Mouse (Mus musculus) forebrain, postnatal 0 days (tissue): ENCODE results near the gene Fam69b. TPM values are rescaled to one million over a fixed set of nuclear protein-coding genes. Genes with fewer than 3 reads are reported as not detected.

ENCODE experiments used
- ATAC-seq: fragments of 200-750 bp; cut with Nextera tagmentation; 2 replicates; pipeline ENCODE4 v1.8.0; 2017; ENCODE audit warnings: mild to moderate bottlenecking, moderate library complexity
- DNase-seq: peaks from one replicate; pipeline ENCODE4 v3.0.0-alpha.2; 2015
- H3K27ac ChIP-seq: fragments of 300-500 bp; sonication (generic); 2 replicates; pipeline ENCODE4 v1.5.1; 2014; ENCODE audit warnings: low read depth, mild to moderate bottlenecking, antibody characterized with exemption, low read length, moderate library complexity, mixed read lengths
- H3K27me3 ChIP-seq: fragments of 300-500 bp; sonication (generic); 2 replicates; pipeline ENCODE4 v1.6.1; 2014; ENCODE audit warnings: mild to moderate bottlenecking, low read length, mixed read lengths; ENCODE audit not compliant: insufficient read depth
- H3K36me3 ChIP-seq: fragments of 300-500 bp; sonication (generic); 2 replicates; pipeline ENCODE4 v1.6.1; 2014; ENCODE audit warnings: mild to moderate bottlenecking, moderate library complexity; ENCODE audit not compliant: insufficient read depth
- H3K4me1 ChIP-seq: fragments of 300-500 bp; sonication (generic); 2 replicates; pipeline ENCODE4 v1.6.1; 2014; ENCODE audit warnings: antibody characterized with exemption; ENCODE audit not compliant: insufficient read depth
- H3K4me2 ChIP-seq: fragments of 300-500 bp; sonication (generic); 2 replicates; pipeline ENCODE4 v1.6.1; 2014; ENCODE audit warnings: low read depth, mild to moderate bottlenecking, moderate library complexity
- H3K4me3 ChIP-seq: fragments of 300-500 bp; sonication (generic); 2 replicates; pipeline ENCODE4 v1.5.1; 2014; ENCODE audit warnings: low read depth, low read length, mixed read lengths
- H3K9ac ChIP-seq: fragments of 300-500 bp; sonication (generic); 2 replicates; pipeline ENCODE4 v1.6.1; 2014; ENCODE audit warnings: mild to moderate bottlenecking
- H3K9me3 ChIP-seq: fragments of 300-500 bp; sonication (generic); 2 replicates; pipeline ENCODE4 v1.6.1; 2016; ENCODE audit warnings: low read length
- CTCF ChIP-seq: sonication (generic); IDR thresholded peaks from 2 replicates; pipeline ENCODE4 v1.5.1; 2016; ENCODE audit warnings: antibody characterized with exemption, control low read depth, low read depth
- WGBS: fragments of 180-500 bp; shearing (Covaris S2); extraction: QIAGEN DNeasy Blood & Tissue Kit; methylation state at CpG from one replicate; pipeline ENCODE4 v1.1.7; 2014; 5-methylcytosine and 5-hydroxymethylcytosine counted together
- polyA plus RNA-seq: library from polyadenylated mRNA; unstranded; fragments of >200 nt; fragmentation: Nextera tagmentation; extraction: Ambion mirVana; gene quantifications from 2 replicates; pipeline ENCODE4 v1.2.1, GENCODE M21; 2015
- total RNA-seq: library from RNA; depleted of rRNA; stranded (reverse); fragments of >200 nt; gene quantifications from 2 replicates; pipeline ENCODE4 v1.2.3, GENCODE M21; 2014

The Fam69b gene
- total and polyA plus RNA-seq, 2 experiments from 2014 or later: 143 to 193 TPM

GRCm38 (mm10) chr2:26638572-26638971, 10.3 kb downstream of the Fam69b start:
- Histone ChIP-seq H3K4me1 (peaks cover 6% of the 10 kb centered on the region), H3K9me3 (no peaks in the 10 kb centered on the region), H3K4me3 (peak overlapping the region; percentile 68), H3K36me3 (peaks cover 46% of the 10 kb centered on the region), H3K27ac (0 out of 2 replicates have a peak overlapping the region, but pooled peaks have one; percentile 37), H3K4me2 (peak overlapping the region; percentile 61), H3K27me3 (no peaks in the 10 kb centered on the region), H3K9ac (peak overlapping the region; percentile 91; the same call in 1 of the 2 replicates)
- ATAC-seq (no peak), DNase-seq (no peak)
- 0 out of 2 replicates have a peak, but pooled peaks have one; percentile 2 for TF ChIP-seq CTCF
- WGBS: 80% methylated on average over 5 of the region's 5 CpGs

DNA sequence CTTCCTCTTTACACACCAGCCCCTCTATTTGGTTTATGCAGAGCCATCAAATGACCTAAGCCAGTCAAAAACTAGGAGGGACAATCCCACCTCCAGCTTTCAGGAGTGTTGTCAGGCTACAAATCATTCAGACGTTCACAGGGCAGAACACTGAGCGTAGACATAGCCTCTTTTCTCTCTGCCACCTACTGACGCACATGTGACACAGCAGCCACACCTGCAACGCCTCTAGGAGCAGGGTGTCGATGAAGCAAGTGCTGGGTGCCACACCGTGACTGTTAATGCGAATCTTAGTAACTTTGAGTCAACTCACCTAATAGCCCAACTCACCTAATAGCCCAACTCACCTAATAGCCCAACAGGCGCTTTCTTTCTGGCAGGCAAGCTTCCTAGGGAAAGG, 10.8 kb downstream of the Fam69b start:
- Histone ChIP-seq H3K9ac (peak overlapping the region; percentile 91), H3K36me3 (peaks cover 41% of the 10 kb centered on the region), H3K4me1 (peaks cover 6% of the 10 kb centered on the region), H3K9me3 (no peaks in the 10 kb centered on the region), H3K4me3 (peak overlapping the region; percentile 68), H3K27me3 (no peaks in the 10 kb centered on the region), H3K4me2 (peak overlapping the region; percentile 61), H3K27ac (peak overlapping the region; percentile 67)
- peak; percentile 70 for TF ChIP-seq CTCF
- peak; percentile 72 for DNase-seq
- 6% methylated on average over 8 of the region's 8 CpGs for WGBS
- peak; percentile 61; the same call in 1 of the 2 replicates for ATAC-seq

DNA sequence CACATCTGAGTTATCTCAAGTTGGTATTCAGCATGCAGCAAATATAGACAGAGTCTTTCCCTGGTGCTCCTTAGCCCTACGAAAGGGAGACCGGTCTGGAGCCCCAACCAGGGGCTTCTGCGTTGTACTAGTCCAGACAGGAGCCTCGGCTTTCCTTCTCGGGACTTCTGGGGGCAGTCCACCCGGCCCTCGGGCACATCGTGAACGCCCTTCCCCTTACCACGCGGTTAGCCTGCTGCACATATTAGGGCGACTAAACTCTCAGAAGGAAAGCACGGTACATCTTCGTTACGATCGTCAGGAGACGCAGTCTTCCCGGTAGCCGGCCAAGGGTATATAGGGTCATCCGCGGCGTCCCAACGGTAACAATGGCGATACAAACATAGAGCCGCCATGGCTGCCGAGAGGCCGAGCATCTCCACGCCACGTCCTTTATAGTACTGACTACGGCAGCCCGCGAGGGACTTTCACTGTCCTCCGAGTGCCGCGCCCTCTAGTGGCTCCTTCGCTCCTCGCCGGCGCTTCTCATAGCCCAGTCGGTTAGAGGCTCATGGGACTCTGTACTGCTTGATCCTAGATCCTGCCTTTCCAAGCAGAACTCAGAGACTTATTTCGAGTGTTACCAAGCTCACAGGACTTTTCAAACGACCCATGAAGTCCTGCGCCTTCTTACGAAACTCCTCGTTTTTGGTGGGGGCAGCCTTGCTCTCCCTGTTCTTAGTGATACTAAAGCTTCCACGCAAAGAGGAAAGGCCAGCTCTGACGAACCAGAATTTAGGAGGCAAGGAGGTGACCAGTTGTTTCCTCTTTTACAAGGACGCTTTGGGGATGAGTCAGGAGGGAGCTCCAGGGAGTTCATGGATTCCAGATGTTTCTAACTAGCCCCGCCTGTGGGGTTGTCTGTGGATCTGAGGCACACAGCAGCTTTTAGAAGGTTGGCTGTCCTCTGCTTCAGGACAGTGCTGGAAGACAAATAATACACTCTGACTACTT, 11.9 kb downstream of the Fam69b start:
- TF ChIP-seq CTCF: peak; percentile 98
- WGBS: 5% methylated on average over 49 of the region's 49 CpGs

DNA sequence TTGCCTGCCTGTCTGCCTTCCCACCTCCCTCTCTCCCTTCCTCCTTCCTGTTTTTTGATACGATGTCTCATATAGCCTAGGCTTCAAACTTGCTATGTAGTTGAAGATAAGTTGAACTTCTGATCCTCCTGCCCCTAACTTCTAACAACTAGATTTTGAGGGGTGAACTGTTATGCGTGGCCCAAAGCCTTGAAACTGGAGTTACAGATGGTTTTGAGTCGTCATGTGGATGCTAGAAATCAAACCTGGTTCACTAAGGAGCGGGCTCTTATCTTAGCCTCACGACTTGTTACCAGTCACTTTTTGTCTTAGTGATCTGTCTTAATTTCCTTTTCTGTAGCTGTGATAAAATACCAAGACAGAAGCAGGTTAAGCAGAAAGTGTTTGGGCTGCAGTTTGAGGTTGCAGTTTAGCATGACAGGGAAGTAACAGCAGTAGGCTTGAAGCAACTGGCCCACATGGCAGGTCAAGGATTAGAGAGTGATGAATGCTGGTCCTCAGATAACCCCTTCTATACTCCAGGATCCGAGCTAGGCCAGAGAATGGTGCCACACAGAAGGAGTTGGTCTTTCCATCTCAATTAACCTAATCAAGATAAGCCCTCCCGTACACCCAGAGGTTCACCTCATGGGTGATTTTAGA, 12.9 kb downstream of the Fam69b start:
- H3K9me3 ChIP-seq: no peaks in the 10 kb centered on the region
- peaks cover 6% of the 10 kb centered on the region for H3K4me1 ChIP-seq
- H3K27ac ChIP-seq: no peak overlapping the region
- TF ChIP-seq CTCF: no peak
- peaks cover 22% of the 10 kb centered on the region for H3K36me3 ChIP-seq
- H3K9ac ChIP-seq: no peak overlapping the region
- 81% methylated on average over 7 of the region's 7 CpGs for WGBS
- no peak overlapping the region for H3K4me2 ChIP-seq
- DNase-seq (no peak), ATAC-seq (no peak)
- H3K27me3 ChIP-seq: no peaks in the 10 kb centered on the region
- H3K4me3 ChIP-seq: no peak overlapping the region

More for the DNA sequence above, 11.9 kb downstream of the Fam69b start:
- H3K27ac ChIP-seq: peak overlapping the region; percentile 87
- H3K4me1 ChIP-seq: peaks cover 6% of the 10 kb centered on the region
- ATAC-seq (peak; percentile 93), DNase-seq (peak; percentile 98)
- H3K9me3 ChIP-seq: no peaks in the 10 kb centered on the region
- peak overlapping the region; percentile 61 for H3K4me2 ChIP-seq
- no peaks in the 10 kb centered on the region for H3K27me3 ChIP-seq
- H3K9ac ChIP-seq: peak overlapping the region; percentile 91
- peaks cover 32% of the 10 kb centered on the region for H3K36me3 ChIP-seq
- peak overlapping the region; percentile 68 for H3K4me3 ChIP-seq

- Histone ChIP-seq H3K4me2 (no peak overlapping the region), H3K27ac (no peak overlapping the region), H3K27me3 (no peaks in the 10 kb centered on the region), H3K9me3 (no peaks in the 10 kb centered on the region), H3K36me3 (no peaks in the 10 kb centered on the region), H3K4me3 (no peak overlapping the region), H3K4me1 (peaks cover under 1% of the 10 kb centered on the region; the same call in 1 of the 2 replicates), H3K9ac (no peak overlapping the region)
- peak; percentile 61 for TF ChIP-seq CTCF
- 73% methylated on average over 2 of the region's 2 CpGs for WGBS
- ATAC-seq (no peak), DNase-seq (no peak)
These were observed 15.7 kb downstream of the Fam69b start for GRCm38 (mm10) chr2:26643942-26644341.

- no peak overlapping the region for H3K27ac ChIP-seq
- H3K36me3 ChIP-seq: no peaks in the 10 kb centered on the region
- no peaks in the 10 kb centered on the region for H3K4me1 ChIP-seq
- no peak overlapping the region for H3K4me2 ChIP-seq
- H3K9ac ChIP-seq: no peak overlapping the region
- peak; percentile 100 for TF ChIP-seq CTCF
- WGBS: 30% methylated on average over 3 of the region's 3 CpGs
- peak; percentile 93 for DNase-seq
- peak; percentile 99 for ATAC-seq
- no peaks in the 10 kb centered on the region for H3K27me3 ChIP-seq
- no peaks in the 10 kb centered on the region for H3K9me3 ChIP-seq
- no peak overlapping the region for H3K4me3 ChIP-seq
These were observed 18.5 kb downstream of the Fam69b start for GRCm38 (mm10) chr2:26646643-26647293.
